Mouse (Mus musculus) megakaryocyte-erythroid progenitor cell, adult 5-6 weeks (primary cell): ENCODE data around the gene Syngr4. TPM values are rescaled to one million over a fixed set of nuclear protein-coding genes. Genes with fewer than 3 reads are reported as not detected.
"Not testable (repeated sequence)": the region's sequence is repeated elsewhere in the genome, so short reads cannot be mapped to it uniquely, and the experiment has no call there.

ENCODE experiments used
- ATAC-seq: replicated peaks from 2 replicates; pipeline ENCODE4 v1.8.0; 2016; ENCODE audit warnings: mild to moderate bottlenecking, inconsistent platforms; ENCODE audit not compliant: severe bottlenecking, poor library complexity, low FRiP score, low TSS enrichment
- total RNA-seq, 2 experiments: library from RNA; stranded (forward) in 1 of 2; stranded (reverse) in 1 of 2; fragments of 200-1000, 215-1000 nt in 1 of 2; fragments of >200 nt in 1 of 2; fragmentation: Nextera tagmentation in 1 of 2; gene quantifications; 2 replicates each; pipeline ENCODE4 v1.2.3; 2014 to 2017

Gene Syngr4
- total RNA-seq (2014; fragmentation: Nextera tagmentation) (not detected in 2 replicates), total RNA-seq (2017) (not detected in 2 replicates)

GRCm38 (mm10) chr7:45896517-45897257, at the start of gene Syngr4, which contains the start of gene Tmem143:
TSS of gene Syngr4 (minus strand) at chr7:45896714.
TSS of gene Tmem143 (plus strand) at chr7:45896941.
- peak; percentile 82 for ATAC-seq

- not testable (repeated sequence) for ATAC-seq
These were observed 46.8 kb upstream of the Syngr4 start for GRCm38 (mm10) chr7:45943280-45943679.

- ATAC-seq, result no peak
These were observed 45.5 kb upstream of the Syngr4 start for GRCm38 (mm10) chr7:45941986-45942385.

DNA sequence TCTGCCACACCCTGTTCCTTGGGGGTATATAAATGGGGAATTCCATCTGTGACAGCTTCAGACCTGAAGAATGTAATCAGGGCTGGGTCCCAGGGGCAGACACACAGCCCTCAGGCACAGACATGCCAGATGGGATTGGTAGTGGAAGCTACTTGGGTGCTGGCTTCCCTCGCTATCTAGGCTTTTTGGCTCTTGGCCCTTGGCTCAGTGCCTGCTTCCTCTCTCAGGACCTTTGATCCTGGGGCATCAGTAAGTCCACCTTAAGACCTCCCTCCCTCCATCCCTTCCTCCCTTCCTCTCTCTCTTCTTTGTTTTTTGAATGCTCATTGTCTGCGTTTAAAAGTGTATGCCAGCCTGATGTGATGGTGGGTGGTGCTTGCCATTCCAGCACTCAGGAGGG, 43.3 kb upstream of the Syngr4 start:
- no peak for ATAC-seq

GRCm38 (mm10) chr7:45935114-45935513, 38.6 kb upstream of the Syngr4 start:
- peak; percentile 77 for ATAC-seq

DNA sequence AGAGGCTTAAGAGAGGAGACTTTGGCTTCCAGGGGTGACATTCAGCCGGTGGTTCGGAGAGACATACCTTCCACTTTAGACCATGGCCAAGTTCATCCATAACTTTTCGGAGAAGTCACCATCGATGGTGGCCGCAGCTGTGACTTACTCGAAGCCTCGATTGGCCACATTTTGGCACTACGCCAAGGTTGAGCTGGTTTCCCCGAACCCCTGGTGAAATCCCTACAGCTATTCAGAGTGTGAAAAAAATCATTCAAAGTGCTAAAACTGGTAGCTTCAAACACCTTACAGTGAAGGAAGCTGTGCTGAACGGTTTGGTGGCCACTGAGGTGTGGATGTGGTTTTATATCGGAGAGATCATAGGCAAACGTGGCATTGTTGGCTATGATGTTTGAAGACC, 37.3 kb upstream of the Syngr4 start:
- not testable (repeated sequence) for ATAC-seq

DNA sequence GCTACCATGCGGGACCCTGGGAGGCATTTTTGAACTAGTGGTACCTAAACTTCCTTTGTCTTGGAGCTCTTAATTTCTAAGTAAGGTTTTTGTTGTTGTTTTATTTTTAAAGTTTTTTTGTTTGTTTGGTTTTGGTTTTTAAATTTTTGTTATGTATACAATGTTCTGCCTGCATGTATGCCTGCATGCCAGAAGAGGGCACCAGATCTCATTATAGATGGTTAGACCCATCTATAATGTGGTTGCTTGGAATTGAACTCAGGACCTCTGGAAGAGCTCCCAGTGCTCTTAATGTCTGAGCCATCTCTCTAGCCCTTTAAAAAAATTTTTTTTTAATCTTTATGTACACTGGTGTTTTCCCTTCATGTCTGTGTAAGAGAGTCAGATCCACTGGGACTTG, 33.2 kb upstream of the Syngr4 start:
- ATAC-seq, result no peak

DNA sequence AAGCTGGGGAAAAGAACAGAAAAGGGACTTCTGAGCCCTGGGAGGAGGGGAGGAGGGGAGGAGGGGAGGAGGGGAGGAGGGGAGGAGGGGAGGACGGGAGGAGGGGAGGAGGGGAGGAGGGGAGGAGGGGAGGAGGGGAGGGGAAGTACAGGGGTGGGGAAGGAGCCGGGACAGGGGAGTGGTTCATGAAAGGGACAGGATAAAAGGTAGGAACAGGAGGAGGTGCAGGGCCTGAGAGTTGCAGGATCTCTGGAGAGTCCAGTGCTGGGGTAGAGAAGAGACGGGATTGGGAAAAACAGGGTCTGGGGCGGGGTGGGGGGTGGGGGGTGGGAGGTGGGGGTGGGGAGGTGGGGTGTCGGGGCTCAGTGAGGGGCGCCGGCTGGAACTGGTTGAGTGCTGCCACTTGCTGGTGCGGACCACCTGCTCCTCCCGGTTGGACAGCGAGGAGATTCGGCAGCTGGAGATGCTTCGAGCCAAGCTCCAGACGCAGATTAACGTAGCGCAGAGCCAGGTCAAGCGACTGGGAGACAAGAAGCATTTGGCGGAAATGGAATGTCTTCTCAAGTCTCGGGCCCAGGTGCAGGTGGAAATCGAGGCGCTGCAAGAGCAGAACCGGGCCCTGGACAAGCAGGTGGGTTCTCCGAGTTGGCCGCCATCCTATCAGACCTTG, 32.2 kb upstream of the Syngr4 start:
- ATAC-seq, result no peak

- ATAC-seq, result peak; percentile 5; the same call in 1 of the 2 replicates
These were observed 27.9 kb upstream of the Syngr4 start for GRCm38 (mm10) chr7:45924429-45924816.

- peak; percentile 54 for ATAC-seq
These were observed 27.4 kb upstream of the Syngr4 start, which contains the start of gene Ccdc114 for GRCm38 (mm10) chr7:45923762-45924428. TSS of gene Ccdc114 (plus strand) at chr7:45924072.

DNA sequence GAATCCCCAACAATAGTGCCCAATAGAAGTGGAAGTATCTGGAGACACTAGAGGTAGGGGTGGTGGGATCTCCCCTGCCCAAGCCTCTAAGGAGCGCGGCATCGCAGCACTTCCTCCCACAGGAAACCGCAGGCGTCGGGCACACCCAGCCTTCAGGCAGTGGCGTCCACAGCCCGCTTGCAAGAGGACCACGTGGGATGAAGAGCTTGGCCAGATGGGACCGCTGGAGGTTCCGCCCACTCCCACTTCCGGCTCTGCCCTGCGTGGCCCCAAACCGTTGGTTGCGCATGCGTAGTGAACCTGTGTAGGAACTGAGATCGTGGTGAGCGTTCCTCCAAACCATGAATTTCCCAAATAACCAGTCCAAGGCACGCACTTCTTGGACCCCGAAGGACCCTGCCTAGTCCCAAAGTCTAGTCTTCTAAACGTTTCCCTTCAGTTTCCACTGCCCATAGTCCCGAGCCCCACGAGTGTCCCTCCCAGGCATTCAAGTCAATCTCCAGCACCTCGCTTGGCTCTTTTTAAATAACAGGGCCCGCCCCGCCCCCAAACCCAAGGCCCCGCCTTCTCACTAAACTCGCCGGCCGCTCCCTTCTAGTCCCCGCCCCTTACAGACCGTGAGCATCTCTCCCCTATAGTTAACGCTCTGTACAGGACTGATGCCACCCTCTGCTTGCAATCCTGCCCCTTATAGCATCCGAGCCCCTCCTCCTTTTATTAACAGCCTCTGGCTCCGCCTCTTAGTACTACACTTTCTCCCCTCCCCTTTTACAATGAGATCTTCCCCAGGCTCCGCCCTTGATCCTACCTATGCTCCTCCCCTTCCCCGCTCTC, 26.6 kb upstream of the Syngr4 start:
- ATAC-seq, result peak; percentile 79

DNA sequence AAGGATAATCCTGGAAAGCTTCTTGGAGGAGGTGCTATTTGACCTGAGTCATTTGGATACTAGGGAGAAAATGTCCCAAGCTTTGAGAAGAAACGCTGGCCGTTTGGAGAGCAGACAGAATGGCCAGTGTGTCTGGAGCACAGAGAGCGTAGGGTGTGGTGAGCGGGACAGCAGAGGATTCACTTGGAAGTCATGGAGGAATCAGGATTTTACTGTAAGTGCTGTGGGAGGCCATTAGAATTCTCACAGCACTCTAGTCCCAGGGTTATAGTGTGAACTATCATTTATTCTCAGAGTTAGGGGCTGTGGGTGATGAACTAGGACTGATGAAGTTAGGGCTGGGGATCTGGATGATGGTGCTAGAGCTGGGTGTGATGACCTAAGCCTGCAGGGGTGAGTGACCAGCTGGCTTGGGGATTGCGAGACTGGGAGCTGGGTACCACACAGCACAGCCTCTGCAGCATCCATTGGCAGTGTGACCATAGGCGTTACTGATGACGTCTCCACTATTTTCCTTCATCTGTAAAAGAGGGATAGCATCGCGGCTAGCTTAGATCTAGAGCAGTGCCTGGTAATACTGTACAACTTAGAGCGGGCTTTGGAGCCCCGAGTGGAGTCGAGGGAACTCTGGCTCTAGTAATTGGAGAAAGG, 25.6 kb upstream of the Syngr4 start:
- no peak for ATAC-seq

GRCm38 (mm10) chr7:45921242-45921621, 24.7 kb upstream of the Syngr4 start, which contains the start of gene Emp3:
TSS of gene Emp3 (minus strand) at chr7:45921404.
- ATAC-seq, result no peak

DNA sequence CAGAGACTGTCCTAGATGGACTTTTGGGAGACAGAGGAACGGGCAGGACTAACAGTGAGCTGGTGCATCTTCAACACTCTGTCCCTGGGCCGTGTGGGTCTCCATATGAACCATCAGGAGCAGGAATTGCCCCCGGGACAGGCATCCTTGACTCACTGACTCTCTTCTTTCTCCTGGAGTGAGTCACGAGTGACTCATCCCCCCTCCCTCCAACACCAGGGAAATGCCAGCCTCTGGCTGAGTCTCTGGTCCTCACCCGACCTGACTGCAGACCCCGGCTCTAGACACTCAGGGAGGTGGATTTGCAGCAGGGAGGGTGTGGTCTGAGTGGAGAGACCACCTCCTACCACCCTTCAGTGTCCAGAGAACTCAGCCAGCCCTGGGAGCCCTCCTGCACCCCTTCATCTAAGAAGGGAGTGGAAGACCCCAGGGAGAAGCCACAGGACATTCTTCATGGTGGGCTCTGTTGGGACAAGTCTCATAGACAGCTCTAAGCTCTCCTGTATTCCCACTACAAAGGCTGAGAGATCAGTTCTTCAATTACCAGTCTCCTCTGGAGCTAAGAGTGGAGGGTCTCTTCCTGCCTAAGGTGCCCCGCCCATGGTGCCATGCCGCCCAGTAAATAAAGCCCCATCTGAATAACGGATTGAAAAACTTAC, 24.2 kb upstream of the Syngr4 start:
- no peak for ATAC-seq

- ATAC-seq, result no peak
These were observed 23.2 kb upstream of the Syngr4 start for GRCm38 (mm10) chr7:45919761-45920160.

DNA sequence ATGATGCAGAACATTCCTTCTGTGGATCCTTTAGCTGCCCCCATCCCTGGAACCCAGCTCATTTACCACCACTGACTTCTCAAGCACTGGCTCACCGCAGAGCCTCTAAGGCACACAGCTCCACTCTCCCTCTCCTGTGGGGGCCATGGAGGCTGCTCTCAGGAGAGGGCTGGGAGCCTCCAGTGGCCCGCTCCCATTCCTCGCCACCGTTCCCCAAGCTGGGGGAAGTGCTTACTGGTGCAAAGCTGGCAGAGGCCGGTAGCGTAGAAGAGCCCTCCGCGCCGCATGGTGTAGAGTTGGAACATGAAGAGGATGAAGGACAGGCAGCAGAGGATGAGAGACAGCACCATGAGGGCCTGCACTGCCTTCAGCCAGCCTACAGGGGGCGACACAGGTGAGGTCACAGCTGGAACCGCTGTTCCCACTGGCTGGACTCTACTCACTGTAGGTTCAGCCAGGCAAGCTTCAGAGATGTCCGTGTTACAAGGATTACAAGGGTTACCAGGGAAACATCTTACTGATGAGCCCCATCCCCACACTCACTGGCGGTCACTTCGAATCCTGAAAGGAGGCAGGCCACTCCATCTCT, 22.7 kb upstream of the Syngr4 start:
- ATAC-seq, result no peak

DNA sequence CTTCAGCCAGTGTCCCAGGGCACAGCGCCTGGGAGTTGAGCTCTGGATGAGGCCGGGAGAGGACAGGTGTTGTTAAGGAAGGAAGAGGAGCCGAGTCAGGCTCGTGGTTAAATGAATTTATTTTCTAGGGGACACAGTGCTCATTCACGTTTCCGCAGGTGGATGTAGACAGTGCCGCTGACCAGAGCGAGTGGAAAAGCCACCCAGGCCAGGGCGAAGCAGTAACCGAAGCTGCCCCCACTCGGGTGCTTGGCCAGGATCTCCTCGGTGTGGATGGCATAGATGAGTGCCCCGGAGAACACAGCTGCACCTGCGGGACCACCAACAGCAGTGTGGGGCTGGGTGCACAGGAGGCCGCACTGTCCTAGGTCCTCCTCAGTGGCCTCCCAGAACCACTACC, 21.4 kb upstream of the Syngr4 start:
- ATAC-seq, result no peak
